ENCODE assay signal across 13 mouse cellular contexts in the genomic region with DNA sequence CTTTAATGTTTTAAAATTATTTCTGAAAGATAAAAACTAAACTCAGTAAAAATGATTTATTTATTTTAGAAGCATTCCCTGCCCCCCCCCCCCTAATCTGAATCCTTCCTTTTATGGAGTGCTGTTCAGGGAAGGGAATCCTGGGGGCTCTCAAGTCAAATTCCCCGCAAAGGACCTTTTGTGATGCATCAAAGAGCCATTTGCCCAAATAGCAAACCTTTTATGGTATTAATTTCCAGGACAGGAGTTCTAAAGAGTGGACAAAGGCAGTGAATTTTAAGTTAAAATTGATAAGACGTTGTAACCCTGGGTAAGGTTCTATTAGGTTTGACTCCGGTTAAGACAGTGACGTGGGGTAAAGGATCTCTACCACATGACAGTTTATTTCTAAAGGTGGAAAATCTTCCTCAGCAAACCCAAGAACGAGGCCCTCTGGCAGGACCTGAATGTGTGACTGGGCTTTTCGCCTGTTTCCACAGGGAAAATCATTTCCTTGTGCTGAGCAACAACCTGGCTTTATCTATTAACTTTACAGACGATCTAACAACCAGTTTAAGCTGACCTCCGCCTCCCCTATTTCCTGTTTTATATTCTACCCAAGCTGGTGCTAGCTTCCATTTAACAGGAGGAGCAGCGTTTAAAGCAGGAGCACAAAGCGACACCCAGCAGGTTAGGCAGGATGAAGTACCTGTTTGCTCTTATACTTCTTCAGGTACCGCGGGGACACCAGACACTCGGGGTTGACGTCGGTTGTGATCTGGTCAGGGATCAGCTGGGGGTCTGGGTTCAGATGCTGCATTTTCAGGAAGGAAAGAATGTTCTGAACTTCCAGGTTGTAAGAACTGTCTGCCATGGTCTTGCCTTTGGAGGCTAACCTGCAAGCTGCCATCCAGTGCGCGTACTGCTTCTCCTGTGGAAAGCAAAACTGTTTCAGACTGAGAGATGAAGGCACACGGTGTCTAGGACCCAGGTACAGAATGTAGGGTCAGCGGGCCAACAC. TPM values are rescaled to one million over a fixed set of nuclear protein-coding genes. Genes with fewer than 3 reads are reported as not detected.
DNase-seq lines count a peak whose midpoint lies in the region; ATAC-seq and TF ChIP-seq lines count a peak whose summit lies in the region.
"Had no signal": no experiment of that assay in that cellular context is flagged by ENCODE, and none has a peak within 500 bp of the region (broad histone marks: within the 10 kb centered on the region; RNA-seq: fewer than 3 reads in every experiment).

No protein-coding gene starts in this region.

- no peak for TF ChIP-seq POLR2A in liver, adult 2 months (IDR thresholded peaks at IDR 0.05; ENCODE audit: extremely low read depth, insufficient read depth, low read length)

- no peak overlapping the region for H3K9ac ChIP-seq in heart, embryonic 11.5 days (ENCODE audit: low read depth, low read length)
- no peak overlapping the region for H3K9ac ChIP-seq in liver, adult 2 months (ENCODE audit: low read depth, low read length)
- no peak overlapping the region for H3K9ac ChIP-seq in liver, embryonic 11.5 days (ENCODE audit: low read depth, low read length)
- H3K9ac ChIP-seq: forebrain, embryonic 13.5 days had no signal

- DNase-seq in heart, postnatal 10 days = no peak
- no peak for DNase-seq in liver, adult 2 months (ENCODE audit: extremely low read depth, low read depth, low spot score)
- no peak for DNase-seq in liver
- DNase-seq in R1 (ENCODE audit: low read depth, low spot score) = peak; percentile 64
- no peak for DNase-seq in liver, embryonic 11.5 days (ENCODE audit: low spot score)
- no peak for DNase-seq in neural tube, embryonic 10.5 days (ENCODE audit: extremely low spot score, low spot score)
- no peak for DNase-seq in cerebellum, postnatal 25 days
- DNase-seq: cerebellum, adult 11 months; gastrocnemius, postnatal 25 days; thymus, postnatal 4 days had no signal

- H3K9me3 ChIP-seq in heart, embryonic 11.5 days (replicated peaks; ENCODE audit: control insufficient read depth, low read length) = no peaks in the 10 kb centered on the region
- H3K9me3 ChIP-seq in liver, embryonic 11.5 days (ENCODE audit: control insufficient read depth, low read length) = no peaks in the 10 kb centered on the region
- H3K9me3 ChIP-seq: forebrain, embryonic 13.5 days had no signal

- H3K27me3 ChIP-seq in heart, embryonic 11.5 days (ENCODE audit: control insufficient read depth, insufficient read depth, low read length) = no peaks in the 10 kb centered on the region
- no peaks in the 10 kb centered on the region for H3K27me3 ChIP-seq in liver, adult 2 months (ENCODE audit: control insufficient read depth, insufficient read depth, low read length)
- no peaks in the 10 kb centered on the region for H3K27me3 ChIP-seq in liver, embryonic 11.5 days (replicated peaks; ENCODE audit: control insufficient read depth, insufficient read depth, low read length)
- H3K27me3 ChIP-seq: forebrain, embryonic 13.5 days had no signal

- H3K4me3 ChIP-seq in heart, embryonic 11.5 days (ENCODE audit: low read depth, low read length) = no peak overlapping the region
- no peak overlapping the region for H3K4me3 ChIP-seq in liver, adult 2 months (ENCODE audit: insufficient read depth, low read depth, low read length)
- H3K4me3 ChIP-seq in liver, embryonic 11.5 days (ENCODE audit: low read depth, low read length) = no peak overlapping the region
- H3K4me3 ChIP-seq: forebrain, embryonic 13.5 days; left cerebral cortex, adult 2 months had no signal

- peaks cover 43% of the 10 kb centered on the region for H3K36me3 ChIP-seq in heart, embryonic 11.5 days (ENCODE audit: control insufficient read depth, insufficient read depth, low read length)
- H3K36me3 ChIP-seq in liver, adult 2 months (ENCODE audit: control insufficient read depth, insufficient read depth, low read length) = peaks cover 80% of the 10 kb centered on the region
- peaks cover 21% of the 10 kb centered on the region for H3K36me3 ChIP-seq in liver, embryonic 11.5 days (ENCODE audit: control insufficient read depth, insufficient read depth, low read length)

- ATAC-seq in heart, embryonic 11.5 days (replicated peaks; ENCODE audit: insufficient number of reproducible peaks, low FRiP score, low TSS enrichment) = no peak
- ATAC-seq in liver, embryonic 11.5 days (replicated peaks; ENCODE audit: low FRiP score) = no peak
- ATAC-seq: forebrain, embryonic 13.5 days had no signal

- H3K27ac ChIP-seq in heart, embryonic 11.5 days (ENCODE audit: low read depth, low read length) = peak overlapping the region; percentile 91
- peak overlapping the region; percentile 20 for H3K27ac ChIP-seq in liver, adult 2 months (replicated peaks; ENCODE audit: insufficient read depth, low read depth, low read length)
- H3K27ac ChIP-seq in liver, embryonic 11.5 days (ENCODE audit: low read depth, low read length) = peak overlapping the region; percentile 32; the same call in 1 of the 2 replicates

- WGBS in heart, embryonic 11.5 days (ENCODE audit: insufficient replicate concordance) = 60% methylated on average over 19 of the region's 19 CpGs
- 82% methylated on average over 19 of the region's 19 CpGs for whole genome bisulfite sequencing in liver, adult 2 months
- WGBS in liver, embryonic 11.5 days = 73% methylated on average over 19 of the region's 19 CpGs

- no peak overlapping the region; the same call in 1 of the 2 replicates for H3K4me2 ChIP-seq in heart, embryonic 11.5 days
- H3K4me2 ChIP-seq in liver, embryonic 11.5 days = no peak overlapping the region
- H3K4me2 ChIP-seq: forebrain, embryonic 13.5 days had no signal

- intact Hi-C loops in heart, postnatal 10 days (cut with DNase I) = loop anchor here (2.0 to 5.0 kb wide), 3 partner anchors 22 to 76 kb away; no protein-coding TSS in a partner anchor

- H3K4me1 ChIP-seq in heart, embryonic 11.5 days (ENCODE audit: control insufficient read depth, insufficient read depth, low read length) = peaks cover 18% of the 10 kb centered on the region
- peaks cover 4% of the 10 kb centered on the region; the same call in 1 of the 2 replicates for H3K4me1 ChIP-seq in liver, adult 2 months (ENCODE audit: control insufficient read depth, insufficient read depth, low read length)
- peaks cover 10% of the 10 kb centered on the region for H3K4me1 ChIP-seq in liver, embryonic 11.5 days (replicated peaks; ENCODE audit: control insufficient read depth, insufficient read depth, low read length)

- TF ChIP-seq CTCF in liver, adult 2 months (IDR thresholded peaks at IDR 0.05; ENCODE audit: low read depth, low read length) = no peak

- H3K79me2 ChIP-seq in liver, adult 2 months (ENCODE audit: control insufficient read depth, insufficient read depth, low read length) = peaks cover 5% of the 10 kb centered on the region; the same call in 1 of the 2 replicates

RNA-seq across cellular contexts. Expression of gene Gnpnat1, which starts 59.6 kb away (rescaled TPM):
- polyA plus RNA-seq in heart, embryonic 11.5 days (2014; fragmentation: Nextera tagmentation; extraction: Ambion mirVana) = 36.8 and 38.0 TPM in 2 replicates
- total RNA-seq in heart, postnatal 10 days (2021) = 10 to 100 TPM; 10.0 to 10.6 TPM
- total RNA-seq in liver, adult 2 months (2014; rRNA removed) = 115 and 121 TPM in 2 replicates
- polyA plus RNA-seq in liver, adult 2 months (2012; rRNA removed) = 23.5 and 30.6 TPM in 2 replicates
- polyA plus RNA-seq in liver, embryonic 11.5 days (2014; fragmentation: Nextera tagmentation; extraction: Ambion mirVana) = 49.7 and 51.5 TPM in 2 replicates

Comparison
In these comparisons a context has a peak if more than half of its experiments do, and no peak if none do; other contexts are left out.
1. H3K27ac ChIP-seq: peak in every context shown above with its lines; median percentile 91 in heart, embryonic 11.5 days; 32 in liver, embryonic 11.5 days; 20 in liver, adult 2 months.